Comparison of ENCODE assay signal across 13 mouse cellular contexts in genomic region chr3:89305551-89306325, GRCm38 (mm10). TPM values are rescaled to one million over a fixed set of nuclear protein-coding genes. Genes with fewer than 3 reads are reported as not detected.
A peak's percentile ranks its signal among the peaks of the same experiment; 100 is the strongest.
DNase-seq lines count a peak whose midpoint lies in the region; ATAC-seq lines count a peak whose summit lies in the region.
"Had no signal": no experiment of that assay in that cellular context is flagged by ENCODE, and none has a peak within 500 bp of the region (broad histone marks: within the 10 kb centered on the region; RNA-seq: fewer than 3 reads in every experiment).

No protein-coding gene starts in this region.

- H3K36me3 ChIP-seq in embryonic facial prominence, embryonic 12.5 days: no peaks in the 10 kb centered on the region
- H3K36me3 ChIP-seq in intestine, embryonic 15.5 days: no peaks in the 10 kb centered on the region
- no peaks in the 10 kb centered on the region for H3K36me3 ChIP-seq in limb, embryonic 10.5 days
- H3K36me3 ChIP-seq in forebrain, embryonic 15.5 days: no peaks in the 10 kb centered on the region
- H3K36me3 ChIP-seq: heart, embryonic 15.5 days had no signal

- no peak overlapping the region for H3K4me3 ChIP-seq in embryonic facial prominence, embryonic 12.5 days
- H3K4me3 ChIP-seq in intestine, embryonic 15.5 days (replicated peaks): no peak overlapping the region
- no peak overlapping the region for H3K4me3 ChIP-seq in limb, embryonic 10.5 days
- H3K4me3 ChIP-seq in forebrain, embryonic 15.5 days: no peak overlapping the region
- H3K4me3 ChIP-seq: heart, embryonic 15.5 days had no signal

- no peak overlapping the region for H3K9ac ChIP-seq in embryonic facial prominence, embryonic 12.5 days
- H3K9ac ChIP-seq in intestine, embryonic 15.5 days: no peak overlapping the region
- H3K9ac ChIP-seq in forebrain, embryonic 15.5 days (replicated peaks): no peak overlapping the region
- H3K9ac ChIP-seq: heart, embryonic 15.5 days had no signal

- no peaks in the 10 kb centered on the region for H3K27me3 ChIP-seq in embryonic facial prominence, embryonic 12.5 days
- H3K27me3 ChIP-seq in intestine, embryonic 15.5 days (replicated peaks): no peaks in the 10 kb centered on the region
- no peaks in the 10 kb centered on the region for H3K27me3 ChIP-seq in limb, embryonic 10.5 days (ENCODE audit: low read depth, poor library complexity, severe bottlenecking)
- H3K27me3 ChIP-seq in forebrain, embryonic 15.5 days: no peaks in the 10 kb centered on the region
- H3K27me3 ChIP-seq: heart, embryonic 15.5 days had no signal

- WGBS in embryonic facial prominence, embryonic 12.5 days: 51% methylated on average over 8 of the region's 8 CpGs
- 57% methylated on average over 8 of the region's 8 CpGs for WGBS in intestine, embryonic 15.5 days
- WGBS in limb, embryonic 10.5 days: 70% methylated on average over 8 of the region's 8 CpGs
- 82% methylated on average over 8 of the region's 8 CpGs for WGBS in forebrain, embryonic 15.5 days

- 0 out of 2 replicates have a peak, but pooled peaks cover 14% of the 10 kb centered on the region for H3K4me1 ChIP-seq in embryonic facial prominence, embryonic 12.5 days
- H3K4me1 ChIP-seq in intestine, embryonic 15.5 days (replicated peaks): peaks cover 8% of the 10 kb centered on the region
- peaks cover 23% of the 10 kb centered on the region for H3K4me1 ChIP-seq in limb, embryonic 10.5 days
- no peaks in the 10 kb centered on the region for H3K4me1 ChIP-seq in forebrain, embryonic 15.5 days

- H3K9me3 ChIP-seq in embryonic facial prominence, embryonic 12.5 days: no peaks in the 10 kb centered on the region
- no peaks in the 10 kb centered on the region for H3K9me3 ChIP-seq in intestine, embryonic 15.5 days
- no peaks in the 10 kb centered on the region for H3K9me3 ChIP-seq in limb, embryonic 10.5 days (replicated peaks)
- no peaks in the 10 kb centered on the region for H3K9me3 ChIP-seq in forebrain, embryonic 15.5 days
- H3K9me3 ChIP-seq: heart, embryonic 15.5 days had no signal

- no peak for ATAC-seq in embryonic facial prominence, embryonic 12.5 days (ENCODE audit: insufficient number of reproducible peaks, insufficient read depth, low FRiP score, low TSS enrichment)
- ATAC-seq in intestine, embryonic 15.5 days: peak; percentile 25
- ATAC-seq in forebrain, embryonic 15.5 days (replicated peaks): no peak

- no peak overlapping the region for H3K4me2 ChIP-seq in embryonic facial prominence, embryonic 12.5 days (replicated peaks)
- no peak overlapping the region for H3K4me2 ChIP-seq in intestine, embryonic 15.5 days (replicated peaks)
- no peak overlapping the region for H3K4me2 ChIP-seq in forebrain, embryonic 15.5 days (replicated peaks)
- H3K4me2 ChIP-seq: heart, embryonic 15.5 days had no signal

- DNase-seq in lung, adult 18-20 months: peak; percentile 42 to 55
- DNase-seq in lung, postnatal 4 days: no peak
- no peak for DNase-seq in limb, embryonic 10.5 days (ENCODE audit: low spot score)
- no peak for DNase-seq in layer of hippocampus, postnatal 36 days
- DNase-seq in testis, postnatal 10 days (ENCODE audit: low spot score): no peak
- DNase-seq: cerebellum, adult 2 months; thymus, adult 18-20 months had no signal

- H3K27ac ChIP-seq in embryonic facial prominence, embryonic 12.5 days: peak overlapping the region; percentile 25; the same call in 1 of the 2 replicates
- 0 out of 2 replicates have a peak overlapping the region, but pooled peaks have one; percentile 9 for H3K27ac ChIP-seq in intestine, embryonic 15.5 days
- peak overlapping the region; percentile 20; the same call in 1 of the 2 replicates for H3K27ac ChIP-seq in limb, embryonic 10.5 days
- no peak overlapping the region for H3K27ac ChIP-seq in forebrain, embryonic 15.5 days (replicated peaks)
- H3K27ac ChIP-seq: heart, embryonic 15.5 days had no signal

RNA-seq across cellular contexts. Expression of gene Efna3, which starts 17.0 kb away (rescaled TPM):
- polyA plus RNA-seq in embryonic facial prominence, embryonic 12.5 days (2016; fragmentation: Nextera tagmentation; extraction: Ambion mirVana): 12.8 and 15.8 TPM in 2 replicates
- polyA plus RNA-seq in intestine, embryonic 15.5 days (2015; fragmentation: Nextera tagmentation; extraction: Ambion mirVana): 9.0 and 9.2 TPM in 2 replicates
- polyA plus RNA-seq in limb, embryonic 10.5 days (2016; fragmentation: Nextera tagmentation; extraction: Ambion mirVana): 13.2 and 18.4 TPM in 2 replicates
- 10 to 100 TPM; 67.0 to 69.9 TPM for total RNA-seq in layer of hippocampus, postnatal 36 days (2021)
- polyA plus RNA-seq in forebrain, embryonic 15.5 days (2015; fragmentation: Nextera tagmentation; extraction: Ambion mirVana): 41.0 and 42.5 TPM in 2 replicates
- total RNA-seq: gastrocnemius, postnatal 4 days had no signal
- polyA plus RNA-seq: spleen, adult 2 months had no signal

RNA-seq across cellular contexts. Expression of gene Efna1, which starts 24.8 kb away (rescaled TPM):
- polyA plus RNA-seq in embryonic facial prominence, embryonic 12.5 days (2016; fragmentation: Nextera tagmentation; extraction: Ambion mirVana): 32.6 and 36.1 TPM in 2 replicates
- 57.9 and 58.5 TPM in 2 replicates for polyA plus RNA-seq in intestine, embryonic 15.5 days (2015; fragmentation: Nextera tagmentation; extraction: Ambion mirVana)
- polyA plus RNA-seq in limb, embryonic 10.5 days (2016; fragmentation: Nextera tagmentation; extraction: Ambion mirVana): 29.8 and 36.8 TPM in 2 replicates
- 1 to 10 TPM; 8.8 to 9.9 TPM for total RNA-seq in layer of hippocampus, postnatal 36 days (2021)
- 9.2 and 9.9 TPM in 2 replicates for polyA plus RNA-seq in forebrain, embryonic 15.5 days (2015; fragmentation: Nextera tagmentation; extraction: Ambion mirVana)

RNA-seq across cellular contexts. Expression of gene Efna4, which starts 32.1 kb away (rescaled TPM):
- 47.1 and 48.8 TPM in 2 replicates for polyA plus RNA-seq in embryonic facial prominence, embryonic 12.5 days (2016; fragmentation: Nextera tagmentation; extraction: Ambion mirVana)
- polyA plus RNA-seq in intestine, embryonic 15.5 days (2015; fragmentation: Nextera tagmentation; extraction: Ambion mirVana): 16.9 and 18.1 TPM in 2 replicates
- 47.4 and 53.4 TPM in 2 replicates for polyA plus RNA-seq in limb, embryonic 10.5 days (2016; fragmentation: Nextera tagmentation; extraction: Ambion mirVana)
- total RNA-seq in layer of hippocampus, postnatal 36 days (2021): under 1 TPM; 0.56 to 0.62 TPM
- 14.4 and 15.7 TPM in 2 replicates for polyA plus RNA-seq in forebrain, embryonic 15.5 days (2015; fragmentation: Nextera tagmentation; extraction: Ambion mirVana)

RNA-seq across cellular contexts. Expression of gene Slc50a1, which starts 35.4 kb away (rescaled TPM):
- 56.6 and 62.0 TPM in 2 replicates for polyA plus RNA-seq in embryonic facial prominence, embryonic 12.5 days (2016; fragmentation: Nextera tagmentation; extraction: Ambion mirVana)
- polyA plus RNA-seq in intestine, embryonic 15.5 days (2015; fragmentation: Nextera tagmentation; extraction: Ambion mirVana): 60.6 and 63.9 TPM in 2 replicates
- polyA plus RNA-seq in limb, embryonic 10.5 days (2016; fragmentation: Nextera tagmentation; extraction: Ambion mirVana): 33.2 and 41.3 TPM in 2 replicates
- total RNA-seq in layer of hippocampus, postnatal 36 days (2021): 10 to 100 TPM; 44.0 to 47.1 TPM
- 35.4 and 40.6 TPM in 2 replicates for polyA plus RNA-seq in forebrain, embryonic 15.5 days (2015; fragmentation: Nextera tagmentation; extraction: Ambion mirVana)

RNA-seq across cellular contexts. Expression of gene Adam15, which starts 44.1 kb away (rescaled TPM):
- polyA plus RNA-seq in embryonic facial prominence, embryonic 12.5 days (2016; fragmentation: Nextera tagmentation; extraction: Ambion mirVana): 42.7 and 45.5 TPM in 2 replicates
- polyA plus RNA-seq in intestine, embryonic 15.5 days (2015; fragmentation: Nextera tagmentation; extraction: Ambion mirVana): 45.5 and 49.5 TPM in 2 replicates
- 29.4 TPM in 2 replicates for polyA plus RNA-seq in limb, embryonic 10.5 days (2016; fragmentation: Nextera tagmentation; extraction: Ambion mirVana)
- 100 to 1,000 TPM; 108 to 123 TPM for total RNA-seq in layer of hippocampus, postnatal 36 days (2021)
- 32.9 and 34.0 TPM in 2 replicates for polyA plus RNA-seq in forebrain, embryonic 15.5 days (2015; fragmentation: Nextera tagmentation; extraction: Ambion mirVana)

Comparison
In these comparisons a context has a peak if more than half of its experiments do, and no peak if none do; other contexts are left out.
1. DNase-seq: peak in lung, adult 18-20 months (2 of 2); none in lung, postnatal 4 days (0 of 2), limb, embryonic 10.5 days (single experiment), layer of hippocampus, postnatal 36 days (0 of 2) and testis, postnatal 10 days (single experiment).